Comparison of ENCODE assay signal across 11 mouse cellular contexts in genomic region chr3:86635940-86636339, GRCm38 (mm10).
DNase-seq lines count a peak whose midpoint lies in the region; ATAC-seq lines count a peak whose summit lies in the region.
"Had no signal": no experiment of that assay in that cellular context is flagged by ENCODE, and none has a peak within 500 bp of the region (broad histone marks: within the 10 kb centered on the region; RNA-seq: fewer than 3 reads in every experiment).

No protein-coding gene starts in this region.

- peak; percentile 89 for DNase-seq in heart, adult 11 months
- DNase-seq in heart, postnatal 25 days (ENCODE audit: low spot score) = no peak
- DNase-seq in 3T3-L1 (ENCODE audit: low read depth, low spot score) (peak; percentile 21), NIH3T3 (ENCODE audit: low read depth) (peak; percentile 50)
- DNase-seq in retina, embryonic 14.5 days (ENCODE audit: low spot score) = no peak
- no peak for DNase-seq in left cerebral cortex, postnatal 36 days (ENCODE audit: low spot score in 2 of 2)
- DNase-seq: thymus, adult 2 months had no signal

- WGBS in heart, embryonic 14.5 days = 26% methylated on average over 1 of the region's 1 CpGs
- 59% methylated on average over 1 of the region's 1 CpGs for WGBS in kidney, embryonic 14.5 days

- H3K4me1 ChIP-seq in heart, embryonic 14.5 days (ENCODE audit: control insufficient read depth in 2 of 2, insufficient read depth in 2 of 2, low read length in 2 of 2) = peaks cover 2 to 8% of the 10 kb centered on the region in 2 experiments; a peak in 2 of 4 replicates
- no peaks in the 10 kb centered on the region for H3K4me1 ChIP-seq in kidney, embryonic 14.5 days (ENCODE audit: control insufficient read depth, insufficient read depth, low read length)
- H3K4me1 ChIP-seq: limb, embryonic 15.5 days had no signal

- no peak overlapping the region for H3K9ac ChIP-seq in heart, embryonic 14.5 days (ENCODE audit: low read length)
- H3K9ac ChIP-seq in kidney, embryonic 14.5 days (ENCODE audit: low read depth, low read length) = no peak overlapping the region
- H3K9ac ChIP-seq: limb, embryonic 15.5 days had no signal

- H3K36me3 ChIP-seq in heart, embryonic 14.5 days (ENCODE audit: control insufficient read depth, insufficient read depth, low read length) = no peaks in the 10 kb centered on the region
- H3K36me3 ChIP-seq in kidney, embryonic 14.5 days (ENCODE audit: control insufficient read depth, insufficient read depth, low read length) = no peaks in the 10 kb centered on the region
- H3K36me3 ChIP-seq: limb, embryonic 15.5 days had no signal

- peak overlapping the region in 1 of 2 experiments; percentile 37; a peak in 1 of 4 replicates for H3K27ac ChIP-seq in heart, embryonic 14.5 days (replicated peaks in 1 of 2; ENCODE audit: control insufficient read depth in 1 of 2, insufficient read depth in 1 of 2, low read depth in 2 of 2, low read length in 2 of 2)
- no peak overlapping the region for H3K27ac ChIP-seq in kidney, embryonic 14.5 days (ENCODE audit: low read depth, low read length)
- H3K27ac ChIP-seq: kidney, postnatal 0 days; limb, embryonic 15.5 days had no signal

- H3K4me2 ChIP-seq in heart, embryonic 14.5 days (ENCODE audit: low read length) = peak overlapping the region; percentile 37
- H3K4me2 ChIP-seq in kidney, embryonic 14.5 days (replicated peaks; ENCODE audit: low read depth, low read length) = no peak overlapping the region
- H3K4me2 ChIP-seq: limb, embryonic 15.5 days had no signal

- intact Hi-C loops in heart, postnatal 25 days (cut with DNase I) = no loop called here
- intact Hi-C loops in left cerebral cortex, postnatal 36 days (cut with DNase I) = no loop called here

- no peak overlapping the region for H3K4me3 ChIP-seq in heart, embryonic 14.5 days (ENCODE audit: control insufficient read depth in 1 of 2, insufficient read depth in 1 of 2, low read depth in 1 of 2, low read length in 2 of 2)
- no peak overlapping the region for H3K4me3 ChIP-seq in kidney, embryonic 14.5 days (ENCODE audit: low read length)
- H3K4me3 ChIP-seq: limb, embryonic 15.5 days had no signal

- no peaks in the 10 kb centered on the region for H3K9me3 ChIP-seq in heart, embryonic 14.5 days (ENCODE audit: control insufficient read depth, low read length)
- no peaks in the 10 kb centered on the region for H3K9me3 ChIP-seq in kidney, embryonic 14.5 days (ENCODE audit: control insufficient read depth, low read length)
- H3K9me3 ChIP-seq: limb, embryonic 15.5 days had no signal

- ATAC-seq in heart, embryonic 14.5 days (ENCODE audit: insufficient number of reproducible peaks, insufficient read depth, low FRiP score, low read depth) = no peak
- ATAC-seq in kidney, embryonic 14.5 days (ENCODE audit: low FRiP score, low TSS enrichment) = no peak

- no peaks in the 10 kb centered on the region for H3K27me3 ChIP-seq in heart, embryonic 14.5 days (ENCODE audit: control insufficient read depth, insufficient read depth, low read length)
- no peaks in the 10 kb centered on the region for H3K27me3 ChIP-seq in kidney, embryonic 14.5 days (ENCODE audit: control insufficient read depth, insufficient read depth, low read length)
- H3K27me3 ChIP-seq: limb, embryonic 15.5 days had no signal

Comparison
In these comparisons a context has a peak if more than half of its experiments do, and no peak if none do; other contexts are left out.
1. DNase-seq: peak in heart, adult 11 months (single experiment), 3T3-L1 (single experiment) and NIH3T3 (single experiment); none in heart, postnatal 25 days (single experiment), retina, embryonic 14.5 days (single experiment) and left cerebral cortex, postnatal 36 days (0 of 2).